Mouse (Mus musculus): ENCODE measurements around the gene Pin1rt1. TPM values are rescaled to one million over a fixed set of nuclear protein-coding genes. Genes with fewer than 3 reads are reported as not detected.

Gene Pin1rt1
- total RNA-seq (2023) = not detected

DNA sequence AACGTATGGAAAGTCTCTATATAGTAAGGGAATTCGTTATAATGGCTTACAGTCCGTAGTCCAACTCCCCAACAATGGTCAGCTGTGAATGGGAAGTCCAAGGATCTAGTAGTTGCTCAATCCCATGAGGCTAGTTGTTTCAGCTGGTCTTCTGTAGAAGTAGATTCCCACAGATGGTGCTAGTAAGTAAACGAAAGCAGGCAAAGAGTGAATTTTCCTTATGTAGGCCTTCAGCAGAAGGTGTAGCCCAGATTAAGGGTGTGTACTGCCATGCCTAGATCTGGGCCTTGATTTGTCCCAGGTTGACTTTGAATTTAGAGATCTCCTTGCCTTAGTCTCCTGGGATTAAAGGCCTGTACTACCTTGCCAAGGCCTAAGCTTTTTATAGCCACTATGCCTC lies at the start of gene Pin1rt1:
Gene Pin1rt1 (minus strand): TSS at position 101 of the 400 bp plus-strand sequence.

DNA sequence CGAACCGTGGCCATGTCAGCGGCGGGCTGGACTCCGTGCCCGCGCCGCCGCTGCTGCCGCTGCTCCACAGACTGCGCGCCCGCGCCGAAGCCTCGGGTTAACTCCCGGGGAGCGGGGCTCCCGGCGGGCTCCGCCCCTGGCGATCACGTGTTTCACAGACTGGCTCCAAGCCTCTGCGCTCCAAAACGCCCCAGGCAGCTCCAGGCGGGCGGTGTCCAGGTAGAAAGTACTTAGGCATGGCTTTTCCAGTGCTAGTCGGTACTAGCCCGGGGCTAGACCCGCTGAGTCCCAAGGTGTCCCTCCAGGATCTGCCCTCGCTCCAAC lies 26.5 kb upstream of the Pin1rt1 start, which contains the start of gene Depdc7:
Gene Depdc7 (minus strand): TSS at position 138 of the 324 bp plus-strand sequence.

DNA sequence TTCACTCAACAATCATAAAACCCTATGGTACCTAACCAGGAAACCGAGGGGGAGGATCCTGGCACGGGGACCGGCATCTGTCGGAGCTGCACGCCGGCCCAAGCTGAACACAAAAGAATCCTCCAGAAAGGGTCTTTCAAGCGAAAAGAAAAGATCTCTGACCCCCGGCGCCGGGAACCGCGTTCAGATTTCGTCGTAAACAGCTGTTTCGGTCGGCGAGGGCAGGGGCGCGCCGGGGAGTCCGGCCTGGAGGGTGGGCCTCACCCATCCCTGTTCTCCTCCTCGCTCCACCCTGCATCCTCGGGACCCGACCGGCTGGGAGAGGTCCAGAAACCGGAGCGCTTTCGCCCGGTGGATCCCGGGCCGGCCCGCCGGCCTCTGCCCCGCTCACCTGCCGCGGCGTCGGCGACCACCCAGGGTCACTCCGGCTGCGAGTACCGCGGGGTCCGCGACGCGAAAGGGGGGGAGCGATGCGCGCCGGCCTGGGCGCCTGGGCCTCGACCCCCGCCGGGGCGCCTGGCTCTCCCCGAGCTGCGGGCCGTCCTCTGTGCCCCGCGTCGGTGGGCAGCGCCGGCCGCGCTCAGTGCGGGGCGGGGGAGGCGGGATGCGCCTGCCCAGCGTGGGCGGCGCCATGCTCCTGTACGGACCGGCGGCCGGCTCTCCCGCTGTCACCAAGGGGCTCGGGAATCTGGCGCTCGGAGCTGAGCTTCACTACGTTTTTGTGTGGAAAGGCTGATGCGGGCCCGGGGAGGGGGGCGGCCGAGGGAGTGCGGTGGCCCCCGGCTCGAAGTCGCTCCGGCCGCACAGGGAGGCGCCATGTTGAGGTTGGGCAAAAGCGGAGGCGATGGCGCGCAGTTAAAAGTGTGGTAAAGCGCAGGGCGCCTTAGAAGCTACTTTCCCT lies 4.3 kb downstream of the Pin1rt1 start, which contains the start of gene Tcp11l1:
Gene Tcp11l1 (minus strand): TSS at position 585 of the 901 bp plus-strand sequence.

Other genes starting within 250 kb of the Pin1rt1 start
- gene Hipk3, start 221.9 kb downstream of the Pin1rt1 start, total RNA-seq (2023) = 10 to 100 TPM; 39.3 to 43.0 TPM
- 10 to 100 TPM; 27.7 to 30.1 TPM for gene Cstf3, start 125.9 kb downstream of the Pin1rt1 start, total RNA-seq (2023)
- gene Tcp11l1, start 4.2 kb downstream of the Pin1rt1 start, total RNA-seq (2023) = 1 to 10 TPM; 2.6 to 7.5 TPM
- 1 to 10 TPM; 4.8 to 7.3 TPM for gene Depdc7, start 26.5 kb upstream of the Pin1rt1 start, total RNA-seq (2023)
- gene Qser1, start 100.4 kb upstream of the Pin1rt1 start, total RNA-seq (2023) = 1 to 10 TPM; 6.7 to 8.1 TPM
- under 1 TPM in 1 of 2 experiments, not detected in 1; 0.33 TPM for gene Prrg4, start 133.5 kb upstream of the Pin1rt1 start, total RNA-seq (2023)
- gene Ccdc73, start 151.4 kb upstream of the Pin1rt1 start, total RNA-seq (2023) = 1 to 10 TPM in 1 of 2 experiments, not detected in 1; 1.4 TPM